Mouse (Mus musculus) ES-E14 (cell line): ENCODE results near the gene Otulin.

Experiments
- CHD2 ChIP-seq: IDR thresholded peaks from 2 replicates; pipeline ENCODE4 v1.6.1; 2014; ENCODE audit warnings: mild to moderate bottlenecking, low read depth, low read length, inconsistent platforms
- HCFC1 ChIP-seq: IDR thresholded peaks from 2 replicates; pipeline ENCODE4 v1.6.1; 2012; ENCODE audit warnings: low read length, inconsistent platforms, borderline replicate concordance; ENCODE audit not compliant: insufficient read depth
- MAFK ChIP-seq: IDR thresholded peaks from 2 replicates; pipeline ENCODE4 v1.6.1; 2014; ENCODE audit warnings: mild to moderate bottlenecking, low read depth, low read length, inconsistent platforms; ENCODE audit not compliant: insufficient read depth
- ZC3H11A ChIP-seq: IDR thresholded peaks from 2 replicates; pipeline ENCODE4 v1.6.1; 2012; ENCODE audit warnings: low read depth, mild to moderate bottlenecking, inconsistent platforms, low read length, borderline replicate concordance
- ZNF384 ChIP-seq: IDR thresholded peaks from 2 replicates; pipeline ENCODE4 v1.6.1; 2012; ENCODE audit warnings: low read depth, low read length, inconsistent platforms

- TF ChIP-seq CHD2, result no peak
- TF ChIP-seq HCFC1, result no peak
- no peak for TF ChIP-seq ZC3H11A
- no peak for TF ChIP-seq ZNF384
- no peak for TF ChIP-seq MAFK
Measured at GRCm38 (mm10) chr15:27580771-27581170, 49.7 kb downstream of the Otulin start.
